Mouse (Mus musculus): ENCODE measurements around the gene Tnrc18. TPM values are rescaled to one million over a fixed set of nuclear protein-coding genes. Genes with fewer than 3 reads are reported as not detected.
A peak's percentile ranks its signal among the peaks of the same experiment; 100 is the strongest.

The Tnrc18 gene
- polyA plus RNA-seq, 1 experiment from 2014 or later = 44.0 TPM

DNA sequence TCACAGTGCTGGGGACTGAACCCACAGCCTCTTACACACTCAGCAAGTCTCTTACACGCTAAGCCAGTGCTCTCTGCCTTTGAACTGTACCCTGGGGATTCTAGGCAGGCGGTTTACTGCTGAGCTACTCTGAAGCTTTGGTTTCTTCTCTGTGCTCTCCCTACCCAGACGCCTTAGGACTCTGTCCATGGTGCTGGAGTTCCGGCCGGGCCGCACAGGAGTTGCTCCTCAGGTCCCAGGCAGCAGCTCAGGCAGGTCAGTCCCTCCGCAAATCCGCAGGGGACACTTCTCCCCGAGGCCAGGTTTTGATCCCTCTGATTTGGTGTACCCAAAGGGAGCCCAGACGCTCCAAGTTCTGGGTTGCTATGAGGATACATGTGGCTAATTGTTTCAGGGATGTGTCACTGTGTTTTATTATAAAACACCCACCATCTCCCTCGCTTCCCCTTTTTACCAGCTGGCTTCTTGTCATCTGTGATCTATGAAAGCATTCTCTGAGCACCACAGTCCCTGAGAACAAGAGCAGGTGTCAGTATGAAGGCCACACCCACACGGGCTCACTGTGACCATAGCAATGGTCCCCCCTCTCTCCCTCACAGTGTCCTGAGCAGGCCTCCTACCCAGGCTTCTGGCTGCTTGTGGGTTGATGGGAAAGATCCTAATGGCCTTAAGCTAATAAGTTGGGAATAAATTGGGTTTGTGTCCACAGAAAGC lies 122.7 kb downstream of the Tnrc18 start:
- DNase-seq (ENCODE audit: low spot score) (peak; percentile 69), ATAC-seq (ENCODE audit: low FRiP score) (peak; percentile 70; the same call in 1 of the 2 replicates)
- no peaks in the 10 kb centered on the region for H3K4me1 ChIP-seq (replicated peaks; ENCODE audit: control insufficient read depth, insufficient read depth, low read length)
- H3K36me3 ChIP-seq (ENCODE audit: control insufficient read depth, insufficient read depth, low read length) = no peaks in the 10 kb centered on the region
- no peak overlapping the region; the same call in 1 of the 2 replicates for H3K27ac ChIP-seq (ENCODE audit: low read depth, low read length)
- H3K4me3 ChIP-seq (ENCODE audit: low read depth, low read length) = no peak overlapping the region
- no peaks in the 10 kb centered on the region for H3K9me3 ChIP-seq (ENCODE audit: control insufficient read depth, low read length)
- no peaks in the 10 kb centered on the region; the same call in 1 of the 2 replicates for H3K27me3 ChIP-seq (ENCODE audit: control insufficient read depth, insufficient read depth, low read length)
- no peak overlapping the region for H3K9ac ChIP-seq (ENCODE audit: low read depth, low read length)
- WGBS = 8% methylated on average over 12 of the region's 12 CpGs
- H3K4me2 ChIP-seq (replicated peaks; ENCODE audit: low read depth, low read length) = no peak overlapping the region

- no peak overlapping the region for H3K4me2 ChIP-seq (replicated peaks; ENCODE audit: low read depth, low read length)
Measured at GRCm38 (mm10) chr5:142693738-142694430, 123.6 kb downstream of the Tnrc18 start.

GRCm38 (mm10) chr5:142692971-142693737 lies 124.3 kb downstream of the Tnrc18 start:
- no peak overlapping the region for H3K9ac ChIP-seq (ENCODE audit: low read depth, low read length)
- H3K4me3 ChIP-seq (ENCODE audit: low read depth, low read length) = no peak overlapping the region
- ATAC-seq (ENCODE audit: low FRiP score) = no peak
- H3K27ac ChIP-seq (ENCODE audit: low read depth, low read length) = no peak overlapping the region
- no peaks in the 10 kb centered on the region for H3K9me3 ChIP-seq (ENCODE audit: control insufficient read depth, low read length)
- H3K4me1 ChIP-seq (replicated peaks; ENCODE audit: control insufficient read depth, insufficient read depth, low read length) = no peaks in the 10 kb centered on the region
- WGBS = 73% methylated on average over 12 of the region's 12 CpGs
- no peaks in the 10 kb centered on the region; the same call in 1 of the 2 replicates for H3K27me3 ChIP-seq (ENCODE audit: control insufficient read depth, insufficient read depth, low read length)
- no peak overlapping the region for H3K4me2 ChIP-seq (replicated peaks; ENCODE audit: low read depth, low read length)
- H3K36me3 ChIP-seq (ENCODE audit: control insufficient read depth, insufficient read depth, low read length) = no peaks in the 10 kb centered on the region
- no peak for DNase-seq (ENCODE audit: low spot score)

More at GRCm38 (mm10) chr5:142693738-142694430, 123.6 kb downstream of the Tnrc18 start:
- H3K4me1 ChIP-seq (replicated peaks; ENCODE audit: control insufficient read depth, insufficient read depth, low read length) = no peaks in the 10 kb centered on the region
- H3K4me3 ChIP-seq (ENCODE audit: low read depth, low read length) = no peak overlapping the region
- H3K9me3 ChIP-seq (ENCODE audit: control insufficient read depth, low read length) = no peaks in the 10 kb centered on the region
- WGBS = 59% methylated on average over 8 of the region's 8 CpGs
- DNase-seq (ENCODE audit: low spot score) (no peak), ATAC-seq (ENCODE audit: low FRiP score) (no peak)
- no peaks in the 10 kb centered on the region for H3K36me3 ChIP-seq (ENCODE audit: control insufficient read depth, insufficient read depth, low read length)
- H3K9ac ChIP-seq (ENCODE audit: low read depth, low read length) = no peak overlapping the region
- no peak overlapping the region for H3K27ac ChIP-seq (ENCODE audit: low read depth, low read length)
- H3K27me3 ChIP-seq (ENCODE audit: control insufficient read depth, insufficient read depth, low read length) = no peaks in the 10 kb centered on the region; the same call in 1 of the 2 replicates

- Histone ChIP-seq H3K36me3 (ENCODE audit: control insufficient read depth, insufficient read depth, low read length) (no peaks in the 10 kb centered on the region), H3K4me3 (ENCODE audit: low read depth, low read length) (no peak within 1 kb of the TSS), H3K4me2 (replicated peaks; ENCODE audit: low read depth, low read length) (no peak within 1 kb of the TSS), H3K9me3 (ENCODE audit: control insufficient read depth, low read length) (no peaks in the 10 kb centered on the region), H3K27me3 (ENCODE audit: control insufficient read depth, insufficient read depth, low read length) (no peaks in the 10 kb centered on the region; the same call in 1 of the 2 replicates), H3K9ac (ENCODE audit: low read depth, low read length) (no peak within 1 kb of the TSS), H3K4me1 (replicated peaks; ENCODE audit: control insufficient read depth, insufficient read depth, low read length) (no peaks in the 10 kb centered on the region), H3K27ac (ENCODE audit: low read depth, low read length) (no peak within 1 kb of the TSS)
- no peak for DNase-seq (ENCODE audit: low spot score)
- ATAC-seq (ENCODE audit: low FRiP score) = no peak
- WGBS = 67% methylated on average over 14 of the region's 14 CpGs
Measured at GRCm38 (mm10) chr5:142692248-142692647, 125.2 kb downstream of the Tnrc18 start, which contains the start of gene Slc29a4. Slc29a4 (plus strand) TSS chr5:142692512.

DNA sequence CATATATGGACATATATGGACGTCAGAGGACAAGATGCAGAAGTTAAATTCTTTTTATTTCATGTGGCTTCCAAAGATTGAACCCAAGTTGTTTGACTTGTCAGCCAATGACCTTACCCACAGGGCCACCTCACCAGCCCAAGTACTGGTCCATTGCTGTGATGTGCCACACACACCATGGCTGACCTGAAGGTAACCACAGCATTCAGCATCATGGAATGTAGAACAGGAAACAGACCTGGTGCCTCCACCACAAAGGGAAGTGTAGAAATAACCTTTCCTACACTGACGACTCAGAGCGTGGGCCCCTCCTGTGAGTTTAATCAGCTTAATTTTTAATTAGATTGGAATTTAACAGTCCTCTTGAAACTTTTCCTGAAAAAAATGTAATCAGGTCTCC lies 127.1 kb downstream of the Tnrc18 start:
- Histone ChIP-seq H3K4me1 (replicated peaks; ENCODE audit: control insufficient read depth, insufficient read depth, low read length) (no peaks in the 10 kb centered on the region), H3K9ac (ENCODE audit: low read depth, low read length) (no peak overlapping the region), H3K27ac (ENCODE audit: low read depth, low read length) (no peak overlapping the region), H3K27me3 (ENCODE audit: control insufficient read depth, insufficient read depth, low read length) (no peaks in the 10 kb centered on the region; the same call in 1 of the 2 replicates), H3K4me3 (ENCODE audit: low read depth, low read length) (no peak overlapping the region), H3K4me2 (replicated peaks; ENCODE audit: low read depth, low read length) (no peak overlapping the region), H3K36me3 (ENCODE audit: control insufficient read depth, insufficient read depth, low read length) (no peaks in the 10 kb centered on the region), H3K9me3 (ENCODE audit: control insufficient read depth, low read length) (no peaks in the 10 kb centered on the region)
- ATAC-seq (ENCODE audit: low FRiP score) (no peak), DNase-seq (ENCODE audit: low spot score) (no peak)
- 84% methylated on average over 3 of the region's 3 CpGs for WGBS

- WGBS = 69% methylated on average over 6 of the region's 6 CpGs
- H3K4me2 ChIP-seq (replicated peaks; ENCODE audit: low read depth, low read length) = no peak overlapping the region
- no peak for ATAC-seq (ENCODE audit: low FRiP score)
- no peaks in the 10 kb centered on the region for H3K4me1 ChIP-seq (replicated peaks; ENCODE audit: control insufficient read depth, insufficient read depth, low read length)
- no peaks in the 10 kb centered on the region for H3K9me3 ChIP-seq (ENCODE audit: control insufficient read depth, low read length)
- H3K9ac ChIP-seq (ENCODE audit: low read depth, low read length) = no peak overlapping the region
- H3K4me3 ChIP-seq (ENCODE audit: low read depth, low read length) = no peak overlapping the region
- DNase-seq (ENCODE audit: low spot score) = no peak
- no peaks in the 10 kb centered on the region for H3K36me3 ChIP-seq (ENCODE audit: control insufficient read depth, insufficient read depth, low read length)
- no peak overlapping the region for H3K27ac ChIP-seq (ENCODE audit: low read depth, low read length)
- H3K27me3 ChIP-seq (ENCODE audit: control insufficient read depth, insufficient read depth, low read length) = no peaks in the 10 kb centered on the region; the same call in 1 of the 2 replicates
Measured at GRCm38 (mm10) chr5:142688866-142689265, 128.6 kb downstream of the Tnrc18 start.

GRCm38 (mm10) chr5:142682529-142682928 lies 134.9 kb downstream of the Tnrc18 start:
- Histone ChIP-seq H3K9ac (ENCODE audit: low read depth, low read length) (no peak overlapping the region), H3K4me3 (ENCODE audit: low read depth, low read length) (no peak overlapping the region), H3K4me1 (replicated peaks; ENCODE audit: control insufficient read depth, insufficient read depth, low read length) (no peaks in the 10 kb centered on the region), H3K27ac (ENCODE audit: low read depth, low read length) (no peak overlapping the region), H3K4me2 (replicated peaks; ENCODE audit: low read depth, low read length) (no peak overlapping the region), H3K27me3 (ENCODE audit: control insufficient read depth, insufficient read depth, low read length) (no peaks in the 10 kb centered on the region), H3K9me3 (ENCODE audit: control insufficient read depth, low read length) (no peaks in the 10 kb centered on the region), H3K36me3 (ENCODE audit: control insufficient read depth, insufficient read depth, low read length) (no peaks in the 10 kb centered on the region)
- DNase-seq (ENCODE audit: low spot score) (no peak), ATAC-seq (ENCODE audit: low FRiP score) (no peak)
- 85% methylated on average over 5 of the region's 5 CpGs for WGBS

DNA sequence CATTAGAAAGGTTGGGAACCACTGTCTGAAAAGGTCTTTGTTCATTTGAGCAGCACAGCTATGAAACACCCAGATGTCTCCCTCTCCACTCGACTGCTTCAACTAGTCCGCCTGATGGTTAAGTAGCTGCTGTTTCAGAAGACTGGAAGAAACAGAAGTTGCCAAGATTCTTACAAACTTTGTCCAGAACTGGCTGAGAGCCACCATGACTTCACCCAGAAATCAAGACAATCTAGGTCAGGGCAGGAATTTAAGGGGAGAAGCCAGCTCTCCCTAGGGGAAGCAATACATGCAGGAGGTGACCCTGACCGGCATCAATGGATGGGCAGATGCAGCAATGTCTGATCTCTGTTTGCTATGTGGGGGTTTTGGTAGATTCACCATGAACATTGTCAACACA lies 135.6 kb downstream of the Tnrc18 start:
- DNase-seq (ENCODE audit: low spot score) = no peak
- H3K4me2 ChIP-seq (replicated peaks; ENCODE audit: low read depth, low read length) = no peak overlapping the region
- ATAC-seq (ENCODE audit: low FRiP score) = no peak
- no peak overlapping the region for H3K4me3 ChIP-seq (ENCODE audit: low read depth, low read length)
- H3K4me1 ChIP-seq (replicated peaks; ENCODE audit: control insufficient read depth, insufficient read depth, low read length) = no peaks in the 10 kb centered on the region
- H3K27ac ChIP-seq (ENCODE audit: low read depth, low read length) = no peak overlapping the region
- no peaks in the 10 kb centered on the region for H3K36me3 ChIP-seq (ENCODE audit: control insufficient read depth, insufficient read depth, low read length)
- H3K27me3 ChIP-seq (ENCODE audit: control insufficient read depth, insufficient read depth, low read length) = no peaks in the 10 kb centered on the region
- H3K9ac ChIP-seq (ENCODE audit: low read depth, low read length) = no peak overlapping the region
- 94% methylated on average over 3 of the region's 3 CpGs for WGBS
- H3K9me3 ChIP-seq (ENCODE audit: control insufficient read depth, low read length) = no peaks in the 10 kb centered on the region
